Mouse (Mus musculus) liver, adult 2 months (tissue): ENCODE measurements at regions not wholly inside any gene's neighbourhood (a gene's known extent, or its start where the extent isn't known, plus 50 kb on each side); places are given as distances from the start of the nearest gene placed in this dataset.

Experiments used
- CTCF ChIP-seq: fragments of 200-500 bp; IDR thresholded peaks from 2 replicates; pipeline ENCODE4 v1.5.1; 2011; ENCODE audit warnings: low read depth, low read length, control low read depth
- POLR2A ChIP-seq: fragments of 200-500 bp; IDR thresholded peaks from 2 replicates; pipeline ENCODE4 v1.6.1; 2011; ENCODE audit warnings: low read length, control low read depth; ENCODE audit not compliant: insufficient read depth; ENCODE audit errors: extremely low read depth

DNA sequence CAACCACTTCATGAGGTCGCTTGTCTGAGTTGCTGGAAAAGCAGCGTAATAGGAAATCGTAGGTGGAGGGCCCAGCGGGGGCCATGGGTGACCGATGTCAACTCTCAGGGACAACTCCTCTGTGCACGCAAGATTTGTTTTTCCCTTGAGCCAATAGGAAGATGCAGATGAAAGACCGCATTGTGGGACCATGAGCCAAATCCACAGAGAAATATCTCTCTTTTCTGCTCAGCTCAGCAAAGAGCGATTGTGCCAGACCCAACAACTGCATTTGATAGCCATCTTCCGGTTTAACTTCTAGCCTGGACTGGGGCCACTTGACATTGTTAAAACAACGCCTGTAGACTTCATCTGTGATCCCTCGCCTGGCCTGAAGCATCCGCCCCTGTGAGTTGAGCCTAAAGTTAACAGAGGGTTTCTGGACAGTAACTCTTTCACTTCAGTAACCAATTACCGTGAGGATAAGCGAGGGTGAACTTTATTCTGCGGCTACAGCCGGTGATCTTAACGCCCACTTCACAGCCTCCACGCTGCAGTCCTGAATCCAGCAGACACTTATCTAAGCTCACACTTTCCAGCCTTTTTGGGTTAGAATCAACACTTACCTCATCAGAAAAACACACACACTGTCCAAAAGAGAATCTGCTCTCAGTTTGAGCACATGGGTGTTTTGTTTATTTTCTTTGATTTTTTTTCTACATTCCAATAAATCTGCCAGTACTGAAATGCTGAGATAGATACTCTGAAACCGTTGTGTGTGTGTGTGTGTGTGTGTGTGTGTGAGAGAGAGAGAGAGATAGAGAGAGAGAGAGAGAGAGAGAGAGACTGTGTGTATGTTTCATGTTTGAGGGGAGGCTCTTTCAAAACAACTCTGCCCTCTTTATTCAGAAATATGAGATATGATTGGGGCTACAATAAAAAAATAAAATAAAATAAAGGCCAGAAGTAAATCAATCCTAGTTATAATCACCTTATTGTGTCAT is 111.9 kb downstream of the Tomm20 start:
- no peak for TF ChIP-seq POLR2A
- no peak for TF ChIP-seq CTCF
